Mouse (Mus musculus) small intestine, adult 2 months (tissue): ENCODE results near the gene Mrps12. TPM values are rescaled to one million over a fixed set of nuclear protein-coding genes. Genes with fewer than 3 reads are reported as not detected.
A peak's percentile ranks its signal among the peaks of the same experiment; 100 is the strongest.
"Not testable (repeated sequence)": the region's sequence is repeated elsewhere in the genome, so short reads cannot be mapped to it uniquely, and the experiment has no call there.

ENCODE experiments used
- H3K27ac ChIP-seq: fragments of 200-500 bp; 2 replicates; pipeline ENCODE4 v1.5.1; 2012; ENCODE audit warnings: low read depth, low read length, control low read depth, inconsistent platforms; ENCODE audit not compliant: insufficient read depth
- H3K27me3 ChIP-seq: fragments of 200-500 bp; 2 replicates; pipeline ENCODE4 v1.6.1; 2012; ENCODE audit warnings: mild to moderate bottlenecking, moderate library complexity, low read length, inconsistent platforms; ENCODE audit not compliant: control insufficient read depth, insufficient read depth
- H3K36me3 ChIP-seq: fragments of 200-500 bp; 2 replicates; pipeline ENCODE4 v1.6.1; 2012; ENCODE audit warnings: mild to moderate bottlenecking, low read length, control low read depth, inconsistent platforms; ENCODE audit not compliant: control insufficient read depth, insufficient read depth
- H3K4me1 ChIP-seq: fragments of 200-500 bp; 2 replicates; pipeline ENCODE4 v1.6.1; 2012; ENCODE audit warnings: low read length, inconsistent platforms, mixed read lengths; ENCODE audit not compliant: control insufficient read depth, insufficient read depth, insufficient read length
- H3K4me3 ChIP-seq: fragments of 200-500 bp; 2 replicates; pipeline ENCODE4 v1.5.1; 2012; ENCODE audit warnings: low read depth, mild to moderate bottlenecking, control low read depth, inconsistent platforms, low read length, moderate library complexity
- CTCF ChIP-seq: fragments of 200-500 bp; IDR thresholded peaks from 2 replicates; pipeline ENCODE4 v1.5.1; 2012; ENCODE audit warnings: low read depth, mild to moderate bottlenecking, control low read depth, inconsistent platforms, low read length, moderate library complexity, mixed read lengths; ENCODE audit not compliant: insufficient replicate concordance, insufficient read length; ENCODE audit errors: extremely low read depth
- POLR2A ChIP-seq: fragments of 200-500 bp; IDR thresholded peaks from 2 replicates; pipeline ENCODE4 v1.6.1; 2012; ENCODE audit warnings: low read depth, mild to moderate bottlenecking, control low read depth, inconsistent platforms, low read length, moderate library complexity
- WGBS: fragments of 180-500 bp; shearing (Covaris S2); methylation state at CpG from one replicate; pipeline ENCODE4 v1.1.7; 2018; 5-methylcytosine and 5-hydroxymethylcytosine counted together
- polyA plus RNA-seq: library from polyadenylated mRNA; depleted of rRNA; stranded (reverse); fragments of >200 nt; gene quantifications from 2 replicates; pipeline ENCODE4 v1.2.3, GENCODE M21; 2012

Gene Mrps12
- polyA plus RNA-seq, 1 experiment: 64.5 TPM

- no peak overlapping the region for H3K4me3 ChIP-seq
These were observed 38.9 kb downstream of the Mrps12 start for GRCm38 (mm10) chr7:28702601-28703143.

DNA sequence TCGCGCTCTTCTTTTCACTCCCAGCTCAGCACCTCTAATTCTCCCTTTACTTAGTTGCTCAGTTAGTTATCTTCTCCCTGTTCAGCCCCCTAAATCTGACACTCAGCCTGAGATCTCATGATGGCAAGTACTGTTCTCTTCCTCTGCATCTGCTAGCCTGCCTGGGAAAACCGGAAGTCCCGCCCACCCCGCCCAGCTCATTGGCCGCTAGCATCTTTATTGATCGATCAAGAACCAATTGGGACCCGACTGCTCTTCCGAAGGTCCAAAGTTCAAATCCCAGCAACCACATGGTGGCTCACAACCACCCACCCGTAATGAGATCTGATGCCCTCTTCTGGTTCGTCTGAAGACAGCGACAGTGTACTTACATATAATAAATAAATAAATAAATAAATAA is 40.3 kb downstream of the Mrps12 start:
- 95% methylated on average over 12 of the region's 12 CpGs for WGBS
- H3K36me3 ChIP-seq, H3K27ac ChIP-seq, H3K4me1 ChIP-seq, H3K27me3 ChIP-seq, H3K4me3 ChIP-seq: not testable (repeated sequence)

More at GRCm38 (mm10) chr7:28702601-28703143, 38.9 kb downstream of the Mrps12 start:
- H3K27me3 ChIP-seq: no peaks in the 10 kb centered on the region
- TF ChIP-seq CTCF (no peak), POLR2A (no peak)
- WGBS: 58% methylated on average over 9 of the region's 9 CpGs
- H3K4me1 ChIP-seq: no peaks in the 10 kb centered on the region
- no peaks in the 10 kb centered on the region for H3K36me3 ChIP-seq
- no peak overlapping the region for H3K27ac ChIP-seq

DNA sequence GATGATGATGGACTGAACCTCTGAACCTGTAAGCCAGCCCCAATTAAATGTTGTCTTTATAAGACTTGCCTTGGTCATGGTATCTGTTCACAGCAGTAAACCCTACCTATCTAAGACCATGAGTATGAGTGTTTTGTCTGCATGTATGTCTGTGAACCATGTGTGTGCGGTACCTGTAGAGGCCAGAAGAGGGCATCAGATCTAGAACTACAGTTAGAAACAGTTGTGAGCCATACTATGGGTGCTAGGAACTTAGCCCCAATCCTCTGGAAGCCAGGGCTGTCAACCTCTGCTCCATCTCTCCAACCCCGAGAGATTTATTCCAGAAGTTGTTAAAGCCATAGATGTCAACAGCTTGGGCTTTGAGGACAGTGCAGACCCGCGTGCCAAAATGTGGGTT is 41.4 kb downstream of the Mrps12 start:
- Histone ChIP-seq H3K4me1 (no peaks in the 10 kb centered on the region), H3K36me3 (no peaks in the 10 kb centered on the region), H3K27me3 (no peaks in the 10 kb centered on the region), H3K27ac (no peak overlapping the region), H3K4me3 (no peak overlapping the region)
- no peak for TF ChIP-seq POLR2A
- TF ChIP-seq CTCF: no peak
- WGBS: 94% methylated on average over 4 of the region's 4 CpGs

GRCm38 (mm10) chr7:28697277-28697676 is 44.3 kb downstream of the Mrps12 start:
- Histone ChIP-seq H3K4me3 (no peak overlapping the region), H3K36me3 (no peaks in the 10 kb centered on the region), H3K27me3 (peaks cover 9% of the 10 kb centered on the region; the same call in 1 of the 2 replicates), H3K4me1 (peaks cover 4% of the 10 kb centered on the region), H3K27ac (no peak overlapping the region)
- TF ChIP-seq CTCF (no peak), POLR2A (no peak)
- WGBS: 63% methylated on average over 11 of the region's 11 CpGs

DNA sequence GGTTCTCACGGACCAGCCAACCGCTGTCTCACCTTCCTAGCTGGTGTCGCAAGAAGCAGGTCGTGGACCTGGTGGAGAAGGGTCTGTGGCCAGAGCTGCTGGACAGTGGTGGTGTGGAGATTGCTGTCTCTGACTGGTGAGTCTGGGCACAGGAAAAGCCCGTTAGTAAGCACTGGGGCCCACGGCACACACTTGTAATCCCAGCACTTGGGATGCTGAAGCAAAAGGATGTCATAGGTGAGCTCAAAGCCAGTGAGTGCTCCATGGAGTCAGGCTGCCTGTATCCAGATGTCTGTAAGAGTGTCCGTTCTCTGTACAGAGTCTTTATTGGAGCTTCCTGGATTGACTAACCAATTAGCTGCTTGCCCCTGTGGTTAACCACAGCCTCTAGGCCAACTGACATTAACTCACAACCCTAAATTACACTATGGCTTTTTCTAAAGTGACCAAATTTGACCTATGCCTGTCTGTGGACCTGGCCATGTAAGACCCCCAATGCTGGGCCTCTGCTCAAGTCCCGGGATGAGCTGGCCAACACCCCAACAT is 46.6 kb downstream of the Mrps12 start:
- no peaks in the 10 kb centered on the region for H3K36me3 ChIP-seq
- 49% methylated on average over 8 of the region's 8 CpGs for WGBS
- TF ChIP-seq CTCF (no peak), POLR2A (no peak)
- H3K27me3 ChIP-seq: peaks cover 9% of the 10 kb centered on the region; the same call in 1 of the 2 replicates
- H3K4me1 ChIP-seq: peaks cover 4% of the 10 kb centered on the region
- H3K27ac ChIP-seq: no peak overlapping the region
- H3K4me3 ChIP-seq: peak overlapping the region; percentile 19; the same call in 1 of the 2 replicates

- TF ChIP-seq CTCF (no peak), POLR2A (no peak)
- Histone ChIP-seq H3K27ac (no peak overlapping the region), H3K4me1 (peaks cover 4% of the 10 kb centered on the region), H3K36me3 (no peaks in the 10 kb centered on the region), H3K27me3 (peaks cover 9% of the 10 kb centered on the region; the same call in 1 of the 2 replicates), H3K4me3 (no peak overlapping the region)
- WGBS: 19% methylated on average over 14 of the region's 14 CpGs
These were observed 47.2 kb downstream of the Mrps12 start for GRCm38 (mm10) chr7:28694423-28694822.

DNA sequence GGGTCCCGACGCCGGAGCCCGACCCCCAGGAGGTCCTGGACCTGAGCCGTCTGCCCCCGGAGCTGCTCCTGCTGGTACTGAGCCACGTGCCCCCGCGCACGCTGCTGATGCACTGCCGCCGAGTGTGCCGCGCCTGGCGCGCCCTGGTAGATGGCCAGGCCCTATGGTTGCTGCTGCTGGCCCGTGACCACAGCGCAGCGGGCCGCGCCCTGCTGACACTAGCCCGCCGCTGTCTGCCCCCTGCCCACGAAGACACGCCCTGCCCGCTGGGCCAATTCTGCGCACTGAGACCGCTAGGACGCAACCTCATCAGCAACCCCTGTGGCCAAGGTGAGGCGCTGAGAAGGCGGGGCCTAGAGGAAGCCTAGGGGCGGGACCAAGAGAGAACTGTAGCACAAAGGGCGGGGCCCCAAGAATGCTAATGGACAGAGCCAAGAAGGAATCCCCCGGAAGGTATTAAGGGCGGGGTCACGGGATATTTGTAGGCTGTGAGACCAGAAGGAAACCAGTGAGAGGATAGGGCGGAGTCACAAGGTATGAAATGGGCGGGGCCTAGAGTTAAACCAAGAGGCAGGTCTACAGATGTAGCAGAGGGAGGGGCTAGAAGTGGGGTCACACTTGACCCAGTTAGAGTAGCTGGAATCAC is 48.2 kb downstream of the Mrps12 start:
- H3K27me3 ChIP-seq: peaks cover 9% of the 10 kb centered on the region; the same call in 1 of the 2 replicates
- no peak for TF ChIP-seq CTCF
- no peak for TF ChIP-seq POLR2A
- peak overlapping the region; percentile 62 for H3K4me3 ChIP-seq
- H3K36me3 ChIP-seq: no peaks in the 10 kb centered on the region
- H3K27ac ChIP-seq: no peak overlapping the region
- peaks cover 4% of the 10 kb centered on the region for H3K4me1 ChIP-seq
- WGBS: 4% methylated on average over 38 of the region's 38 CpGs
